Mouse (Mus musculus) hindbrain, postnatal 0 days (tissue): ENCODE measurements around the gene Hsdl1. TPM values are rescaled to one million over a fixed set of nuclear protein-coding genes. Genes with fewer than 3 reads are reported as not detected.
A peak's percentile ranks its signal among the peaks of the same experiment; 100 is the strongest.

Experiments used
- ATAC-seq: fragments of 200-750 bp; cut with Nextera tagmentation; 2 replicates; pipeline ENCODE4 v1.8.0; 2017; ENCODE audit warnings: mild to moderate bottlenecking, moderate TSS enrichment, moderate library complexity
- DNase-seq: peaks from one replicate; pipeline ENCODE4 v3.0.0-alpha.2; 2015; ENCODE audit warnings: low spot score
- H3K27ac ChIP-seq: fragments of 300-500 bp; sonication (generic); 2 replicates; pipeline ENCODE4 v1.5.1; 2014; ENCODE audit warnings: mild to moderate bottlenecking
- H3K27me3 ChIP-seq: fragments of 300-500 bp; sonication (generic); 2 replicates; pipeline ENCODE4 v1.6.1; 2014; ENCODE audit warnings: low read length, mixed read lengths; ENCODE audit not compliant: insufficient read depth
- H3K36me3 ChIP-seq: fragments of 300-500 bp; sonication (generic); 2 replicates; pipeline ENCODE4 v1.6.1; 2014; ENCODE audit warnings: low read length, mixed read lengths; ENCODE audit not compliant: insufficient read depth
- H3K4me1 ChIP-seq: fragments of 300-500 bp; sonication (generic); 2 replicates; pipeline ENCODE4 v1.6.1; 2014; ENCODE audit warnings: antibody characterized with exemption, low read length, mixed read lengths; ENCODE audit not compliant: insufficient read depth
- H3K4me2 ChIP-seq: fragments of 300-500 bp; sonication (generic); 2 replicates; pipeline ENCODE4 v1.6.1; 2014; ENCODE audit warnings: low read depth, mild to moderate bottlenecking, low read length, moderate library complexity, mixed read lengths
- H3K4me3 ChIP-seq: fragments of 300-500 bp; sonication (generic); 2 replicates; pipeline ENCODE4 v1.5.1; 2014; ENCODE audit warnings: low read length
- H3K9ac ChIP-seq: fragments of 300-500 bp; sonication (generic); replicated peaks from 2 replicates; pipeline ENCODE4 v1.6.1; 2014; ENCODE audit warnings: mild to moderate bottlenecking, low read length, moderate library complexity, mixed read lengths
- H3K9me3 ChIP-seq: fragments of 300-500 bp; sonication (generic); 2 replicates; pipeline ENCODE4 v1.6.1; 2016; ENCODE audit warnings: low read length, mixed read lengths
- CTCF ChIP-seq: IDR thresholded peaks from 2 replicates; pipeline ENCODE4 v1.5.1; 2016; ENCODE audit warnings: antibody characterized with exemption, control low read depth, low read depth
- WGBS: fragments of 180-500 bp; shearing (Covaris S2); extraction: QIAGEN DNeasy Blood & Tissue Kit; methylation state at CpG from one replicate; pipeline ENCODE4 v1.1.7; 2014; 5-methylcytosine and 5-hydroxymethylcytosine counted together
- polyA plus RNA-seq: library from polyadenylated mRNA; unstranded; fragments of >200 nt; fragmentation: Nextera tagmentation; extraction: Ambion mirVana; gene quantifications from 2 replicates; pipeline ENCODE4 v1.2.1, GENCODE M21; 2015
- total RNA-seq: library from RNA; depleted of rRNA; stranded (reverse); fragments of >200 nt; gene quantifications from 2 replicates; pipeline ENCODE4 v1.2.3, GENCODE M21; 2014; rRNA removed

Gene Hsdl1
- total and polyA plus RNA-seq, 2 experiments from 2014 or later: 126 to 144 TPM

GRCm38 (mm10) chr8:119520102-119520501, 54.9 kb downstream of the Hsdl1 start:
- no peaks in the 10 kb centered on the region for H3K27me3 ChIP-seq
- no peak overlapping the region for H3K9ac ChIP-seq
- WGBS: 74% methylated on average over 7 of the region's 7 CpGs
- no peaks in the 10 kb centered on the region for H3K4me1 ChIP-seq
- no peak overlapping the region for H3K4me2 ChIP-seq
- H3K4me3 ChIP-seq: no peak overlapping the region
- ATAC-seq (no peak), DNase-seq (peak; percentile 56)
- H3K9me3 ChIP-seq: no peaks in the 10 kb centered on the region
- H3K36me3 ChIP-seq: peaks cover 78% of the 10 kb centered on the region
- TF ChIP-seq CTCF: peak; percentile 67
- no peak overlapping the region for H3K27ac ChIP-seq

- WGBS: 23% methylated on average over 5 of the region's 5 CpGs
- DNase-seq (peak; percentile 59), ATAC-seq (no peak)
Observed at GRCm38 (mm10) chr8:119516674-119517073, 58.3 kb downstream of the Hsdl1 start.

GRCm38 (mm10) chr8:119515767-119516166, 59.2 kb downstream of the Hsdl1 start:
- no peak for DNase-seq
- H3K36me3 ChIP-seq: peaks cover 67% of the 10 kb centered on the region
- no peaks in the 10 kb centered on the region for H3K4me1 ChIP-seq
- H3K4me3 ChIP-seq: no peak overlapping the region
- H3K27me3 ChIP-seq: no peaks in the 10 kb centered on the region
- no peaks in the 10 kb centered on the region for H3K9me3 ChIP-seq
- H3K27ac ChIP-seq: no peak overlapping the region
- H3K4me2 ChIP-seq: no peak overlapping the region
- 63% methylated on average over 3 of the region's 3 CpGs for WGBS
- ATAC-seq: no peak
- no peak for TF ChIP-seq CTCF
- no peak overlapping the region for H3K9ac ChIP-seq

More at GRCm38 (mm10) chr8:119516674-119517073, 58.3 kb downstream of the Hsdl1 start:
- H3K9ac ChIP-seq: no peak overlapping the region
- peaks cover 76% of the 10 kb centered on the region for H3K36me3 ChIP-seq
- H3K4me1 ChIP-seq: no peaks in the 10 kb centered on the region
- no peaks in the 10 kb centered on the region for H3K9me3 ChIP-seq
- H3K27ac ChIP-seq: no peak overlapping the region
- no peak for TF ChIP-seq CTCF
- no peak overlapping the region for H3K4me2 ChIP-seq
- no peak overlapping the region for H3K4me3 ChIP-seq
- H3K27me3 ChIP-seq: no peaks in the 10 kb centered on the region

GRCm38 (mm10) chr8:119514940-119515339, 60.0 kb downstream of the Hsdl1 start:
- no peak overlapping the region for H3K27ac ChIP-seq
- no peaks in the 10 kb centered on the region for H3K9me3 ChIP-seq
- no peak overlapping the region for H3K4me2 ChIP-seq
- 88% methylated on average over 3 of the region's 3 CpGs for WGBS
- no peak overlapping the region for H3K9ac ChIP-seq
- DNase-seq (no peak), ATAC-seq (no peak)
- TF ChIP-seq CTCF: no peak
- peaks cover 65% of the 10 kb centered on the region for H3K36me3 ChIP-seq
- no peaks in the 10 kb centered on the region for H3K4me1 ChIP-seq
- H3K4me3 ChIP-seq: no peak overlapping the region
- H3K27me3 ChIP-seq: no peaks in the 10 kb centered on the region

- H3K27me3 ChIP-seq: no peaks in the 10 kb centered on the region
- no peak for ATAC-seq
- no peak for TF ChIP-seq CTCF
- H3K27ac ChIP-seq: no peak overlapping the region
- H3K4me1 ChIP-seq: no peaks in the 10 kb centered on the region
- DNase-seq: no peak
- WGBS: 66% methylated on average over 4 of the region's 4 CpGs
- H3K9me3 ChIP-seq: no peaks in the 10 kb centered on the region
- no peak overlapping the region for H3K4me3 ChIP-seq
- no peak overlapping the region for H3K4me2 ChIP-seq
- H3K9ac ChIP-seq: no peak overlapping the region
- peaks cover 63% of the 10 kb centered on the region for H3K36me3 ChIP-seq
Observed at GRCm38 (mm10) chr8:119513405-119513804, 61.6 kb downstream of the Hsdl1 start.

Other genes with a start within 250 kb of the Hsdl1 start
- gene Hsbp1, start 230.7 kb downstream of the Hsdl1 start, total RNA-seq: 297 and 301 TPM in 2 replicates
- gene Hsbp1, start 230.7 kb downstream of the Hsdl1 start, polyA plus RNA-seq: 995 and 1,006 TPM in 2 replicates
- gene Mlycd, start 180.3 kb downstream of the Hsdl1 start, total RNA-seq: 36.6 and 37.2 TPM in 2 replicates
- 20.0 TPM in 2 replicates for gene Mlycd, start 180.3 kb downstream of the Hsdl1 start, polyA plus RNA-seq
- not detected in 2 replicates for gene Osgin1, start 141.1 kb downstream of the Hsdl1 start, total RNA-seq
- gene Osgin1, start 141.1 kb downstream of the Hsdl1 start, polyA plus RNA-seq: 0.29 and 0.45 TPM in 2 replicates
- 70.9 and 73.3 TPM in 2 replicates for gene Necab2, start 128.5 kb downstream of the Hsdl1 start, total RNA-seq
- gene Necab2, start 128.5 kb downstream of the Hsdl1 start, polyA plus RNA-seq: 53.9 and 61.5 TPM in 2 replicates
- gene Slc38a8, start 73.5 kb downstream of the Hsdl1 start, total RNA-seq: not detected in 2 replicates
- gene Slc38a8, start 73.5 kb downstream of the Hsdl1 start, polyA plus RNA-seq: 0.10 TPM in 1 of 2 replicates, not detected in the other
- 52.9 and 90.6 TPM in 2 replicates for gene Mbtps1, start 16.4 kb downstream of the Hsdl1 start, total RNA-seq
- 42.6 and 44.9 TPM in 2 replicates for gene Mbtps1, start 16.4 kb downstream of the Hsdl1 start, polyA plus RNA-seq
- gene Dnaaf1, start 52 bp upstream of the Hsdl1 start, total RNA-seq: 0.04 TPM in 1 of 2 replicates, not detected in the other
- 0.42 and 0.48 TPM in 2 replicates for gene Dnaaf1, start 52 bp upstream of the Hsdl1 start, polyA plus RNA-seq
- gene Taf1c, start 30.0 kb upstream of the Hsdl1 start, total RNA-seq: 19.8 and 29.7 TPM in 2 replicates
- gene Taf1c, start 30.0 kb upstream of the Hsdl1 start, polyA plus RNA-seq: 7.9 and 9.4 TPM in 2 replicates
- gene Adad2, start 37.6 kb upstream of the Hsdl1 start, total RNA-seq: 0.63 and 1.0 TPM in 2 replicates
- gene Adad2, start 37.6 kb upstream of the Hsdl1 start, polyA plus RNA-seq: 0.11 TPM in 1 of 2 replicates, not detected in the other
- 0.11 and 0.73 TPM in 2 replicates for gene Kcng4, start 60.5 kb upstream of the Hsdl1 start, total RNA-seq
- 0.19 and 0.21 TPM in 2 replicates for gene Kcng4, start 60.5 kb upstream of the Hsdl1 start, polyA plus RNA-seq
- gene Wfdc1, start 91.2 kb upstream of the Hsdl1 start, total RNA-seq: 20.6 and 24.1 TPM in 2 replicates
- 10.6 and 12.0 TPM in 2 replicates for gene Wfdc1, start 91.2 kb upstream of the Hsdl1 start, polyA plus RNA-seq
- 0.26 and 0.29 TPM in 2 replicates for gene Atp2c2, start 124.8 kb upstream of the Hsdl1 start, total RNA-seq
- 0.66 and 0.98 TPM in 2 replicates for gene Atp2c2, start 124.8 kb upstream of the Hsdl1 start, polyA plus RNA-seq
- gene Tldc1, start 203.2 kb upstream of the Hsdl1 start, total RNA-seq: 20.2 and 21.2 TPM in 2 replicates
- gene Tldc1, start 203.2 kb upstream of the Hsdl1 start, polyA plus RNA-seq: 7.4 and 8.4 TPM in 2 replicates